Mouse (Mus musculus) kidney, postnatal 25 days (tissue): ENCODE results near the gene Cdc20b.
A peak's percentile ranks its signal among the peaks of the same experiment; 100 is the strongest.
"Not testable (repeated sequence)": the region's sequence is repeated elsewhere in the genome, so short reads cannot be mapped to it uniquely, and the experiment has no call there.

ENCODE experiments used
- DNase-seq, 2 experiments: peaks; one replicate each; pipeline ENCODE4 v3.0.0; 2021; ENCODE audit warnings: mixed read lengths in 2 of 2

Cdc20b gene

DNA sequence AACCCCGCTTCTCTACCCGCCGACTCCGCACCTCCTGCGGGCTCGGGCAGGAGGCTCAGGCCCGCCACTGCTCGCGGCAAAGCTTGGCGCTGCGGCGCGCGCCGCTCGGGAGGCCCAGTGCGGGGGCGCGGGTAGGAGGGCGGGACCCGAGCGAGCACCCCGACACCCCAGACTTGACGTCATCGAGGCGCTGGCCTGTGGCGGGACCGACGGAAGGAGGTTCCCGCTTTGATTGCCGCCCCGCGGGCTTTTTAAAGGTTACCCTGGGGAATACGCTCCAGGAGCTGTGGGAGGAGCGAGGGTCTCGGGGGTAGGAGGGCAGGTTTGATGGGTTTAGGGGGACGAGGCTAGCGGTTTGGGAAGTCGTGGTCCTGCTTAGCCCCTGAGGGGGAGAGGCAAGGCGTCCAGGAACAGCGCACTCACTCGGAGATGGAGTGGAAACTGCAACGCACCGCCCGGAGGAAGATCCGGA is at the start of gene Cdc20b:
Gene Cdc20b, plus strand, starts transcription at position 162 of the 472 bp plus-strand sequence.
- peak; percentile 42 to 64 for DNase-seq

DNA sequence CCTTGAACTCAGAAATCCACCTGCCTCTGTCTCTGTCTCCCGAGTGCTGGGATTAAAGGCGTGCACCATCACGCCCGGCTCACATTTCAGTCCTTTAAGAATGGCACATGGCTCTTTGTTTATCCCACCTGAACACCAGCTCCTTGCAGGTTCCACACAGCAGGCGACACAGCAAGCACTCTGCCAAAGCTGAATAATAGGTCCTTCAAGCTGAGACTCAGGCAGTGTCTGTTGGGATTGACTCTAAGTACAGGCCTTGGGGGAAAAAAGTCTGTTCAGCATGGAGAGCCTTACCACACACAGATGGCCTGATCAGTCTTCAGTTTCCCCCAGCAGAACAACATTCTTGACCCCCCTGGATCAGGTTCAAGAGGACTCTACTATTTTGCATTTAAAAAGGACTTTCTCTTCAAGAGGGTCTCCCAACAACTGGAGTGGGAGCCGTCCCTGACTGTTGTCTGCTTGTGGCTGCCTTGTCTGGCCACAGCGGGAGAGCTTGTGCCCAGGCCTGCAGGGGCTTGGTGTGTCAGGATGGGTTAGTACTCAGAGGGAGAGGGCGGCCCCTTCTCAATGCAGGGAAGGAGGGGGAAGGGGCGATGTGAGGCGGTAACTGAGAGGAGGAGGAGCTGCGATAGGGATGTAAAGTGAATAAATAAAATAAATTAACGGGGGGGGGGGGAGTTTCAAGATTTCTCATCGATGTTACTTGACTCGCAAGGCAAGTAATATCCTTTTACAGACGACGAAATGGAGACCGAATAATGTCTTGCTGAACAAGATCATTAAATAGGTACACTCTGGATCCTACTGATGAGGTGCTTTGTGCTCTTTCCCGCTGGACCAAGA is 49.1 kb upstream of the Cdc20b start:
- DNase-seq, result no peak

DNA sequence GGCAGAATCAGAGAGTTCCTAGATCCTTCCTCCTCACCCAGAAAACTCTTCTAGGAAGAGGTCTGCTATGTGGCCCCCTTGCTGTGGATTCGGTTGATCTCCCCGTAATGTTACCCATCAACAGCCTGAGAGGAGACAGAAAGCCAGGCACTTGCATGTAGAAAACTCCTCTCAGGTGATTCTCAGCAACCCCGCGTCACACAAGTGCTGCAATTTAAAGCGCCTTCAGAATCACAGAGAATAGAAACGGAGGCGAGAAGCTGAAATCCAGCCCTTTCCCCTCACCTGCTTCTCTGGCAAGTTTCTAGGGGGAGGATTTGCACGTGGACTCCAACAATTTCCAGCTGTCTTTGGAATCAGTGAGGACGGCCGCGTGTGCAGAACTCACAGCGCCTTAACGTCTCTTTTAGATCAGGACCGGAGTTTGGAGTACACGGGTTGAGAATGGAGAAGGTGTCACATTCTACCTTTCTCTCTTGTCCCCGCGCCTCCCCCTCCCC is 48.4 kb upstream of the Cdc20b start:
- DNase-seq, result no peak

DNA sequence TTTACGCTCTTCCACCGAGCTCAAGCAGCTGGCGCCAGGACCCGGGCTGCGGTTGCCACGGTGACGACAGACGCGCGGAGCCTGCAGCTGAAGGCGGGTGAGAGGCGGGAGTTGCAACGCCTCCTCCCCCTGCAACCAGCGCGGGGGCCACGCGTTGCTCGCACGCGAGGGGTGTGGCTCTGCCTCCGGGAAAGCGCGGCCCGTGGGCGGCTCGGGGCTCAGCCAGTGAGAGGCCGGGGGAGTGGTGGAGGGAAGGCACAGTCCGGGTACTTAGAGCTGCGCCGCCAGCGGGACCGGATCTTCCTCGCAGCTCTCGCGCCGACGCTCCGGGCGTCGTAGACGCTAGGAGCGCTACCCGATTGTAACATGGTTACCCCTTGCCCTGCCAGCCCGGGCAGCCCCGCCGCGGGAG is 47.4 kb upstream of the Cdc20b start, which contains the start of gene Ccno:
Gene Ccno, plus strand, starts transcription at position 271 of the 412 bp plus-strand sequence.
- peak; percentile 94 to 98 for DNase-seq

DNA sequence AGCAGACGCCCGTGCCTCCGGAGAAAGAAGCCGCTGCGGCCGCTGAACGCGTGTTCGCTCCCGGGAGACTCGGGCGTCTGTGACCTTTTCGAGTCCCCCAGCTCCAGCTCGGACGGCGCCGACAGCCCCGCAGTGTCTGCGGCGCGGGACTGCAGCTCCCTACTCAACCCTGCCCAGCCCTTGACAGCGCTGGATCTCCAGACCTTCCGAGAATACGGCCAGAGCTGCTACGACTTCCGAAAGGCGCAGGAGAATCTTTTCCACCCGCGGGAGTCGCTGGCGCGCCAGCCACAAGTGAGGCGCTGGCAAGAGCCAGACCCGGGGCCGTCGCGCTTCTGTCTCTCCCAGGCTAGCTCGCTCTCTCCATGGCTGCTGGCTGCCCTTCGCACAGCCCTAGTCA is 46.9 kb upstream of the Cdc20b start:
- DNase-seq, result peak in 1 of 2 experiments; percentile 21

DNA sequence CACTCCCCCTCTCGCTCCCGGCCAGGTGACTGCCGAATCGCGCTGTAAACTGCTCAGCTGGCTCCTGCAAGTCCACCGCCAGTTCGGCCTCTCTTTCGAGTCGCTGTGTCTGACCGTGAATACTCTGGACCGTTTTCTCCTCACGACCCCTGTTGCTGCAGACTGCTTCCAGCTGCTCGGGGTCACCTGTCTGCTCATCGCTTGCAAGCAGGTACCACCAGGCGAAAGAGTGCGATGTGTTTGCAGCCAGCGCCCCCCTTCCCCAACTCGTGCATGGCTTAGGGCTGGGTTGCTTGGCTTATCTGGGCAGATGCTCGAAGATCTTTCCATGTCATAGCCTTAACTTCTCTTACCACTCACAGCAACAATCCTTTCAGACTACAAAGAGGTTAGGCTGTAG is 46.0 kb upstream of the Cdc20b start:
- peak in 1 of 2 experiments; percentile 39 for DNase-seq

DNA sequence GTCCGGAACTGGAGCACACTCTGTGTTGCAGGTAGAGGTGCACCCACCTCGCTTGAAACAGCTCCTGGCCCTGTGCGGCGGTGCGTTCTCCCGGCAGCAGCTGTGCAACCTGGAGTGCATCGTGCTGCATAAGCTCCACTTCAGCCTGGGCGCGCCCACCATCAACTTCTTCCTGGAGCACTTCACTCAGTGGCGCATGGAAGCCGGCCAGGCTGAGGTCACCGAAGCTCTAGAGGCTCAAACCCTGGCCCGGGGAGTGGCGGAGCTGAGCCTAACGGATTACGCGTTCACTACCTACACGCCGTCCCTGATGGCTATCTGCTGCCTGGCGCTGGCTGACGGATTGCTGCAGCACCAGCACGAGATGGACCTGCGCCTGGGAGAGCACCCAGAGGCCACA is 45.4 kb upstream of the Cdc20b start:
- DNase-seq, result no peak

DNA sequence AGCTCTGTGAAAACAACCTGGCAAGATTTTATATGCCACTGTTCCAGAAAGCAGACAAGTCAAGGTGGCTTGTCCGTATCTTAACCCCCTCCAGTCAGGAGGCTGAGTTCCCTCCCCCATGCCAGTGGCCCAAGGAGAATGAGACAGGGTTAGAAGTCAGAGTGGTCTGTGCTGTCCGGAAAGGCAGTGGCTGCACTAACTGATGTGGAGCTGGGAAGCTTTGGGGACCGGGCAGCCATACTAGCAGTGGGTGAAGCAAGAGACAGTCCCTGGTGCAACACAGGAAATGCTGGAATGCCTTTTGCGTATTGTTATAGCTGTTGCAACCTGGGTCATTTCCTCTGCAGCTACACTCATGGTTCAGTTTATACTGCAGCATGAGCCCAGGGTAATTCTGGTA is 44.6 kb upstream of the Cdc20b start:
- DNase-seq, result no peak

DNA sequence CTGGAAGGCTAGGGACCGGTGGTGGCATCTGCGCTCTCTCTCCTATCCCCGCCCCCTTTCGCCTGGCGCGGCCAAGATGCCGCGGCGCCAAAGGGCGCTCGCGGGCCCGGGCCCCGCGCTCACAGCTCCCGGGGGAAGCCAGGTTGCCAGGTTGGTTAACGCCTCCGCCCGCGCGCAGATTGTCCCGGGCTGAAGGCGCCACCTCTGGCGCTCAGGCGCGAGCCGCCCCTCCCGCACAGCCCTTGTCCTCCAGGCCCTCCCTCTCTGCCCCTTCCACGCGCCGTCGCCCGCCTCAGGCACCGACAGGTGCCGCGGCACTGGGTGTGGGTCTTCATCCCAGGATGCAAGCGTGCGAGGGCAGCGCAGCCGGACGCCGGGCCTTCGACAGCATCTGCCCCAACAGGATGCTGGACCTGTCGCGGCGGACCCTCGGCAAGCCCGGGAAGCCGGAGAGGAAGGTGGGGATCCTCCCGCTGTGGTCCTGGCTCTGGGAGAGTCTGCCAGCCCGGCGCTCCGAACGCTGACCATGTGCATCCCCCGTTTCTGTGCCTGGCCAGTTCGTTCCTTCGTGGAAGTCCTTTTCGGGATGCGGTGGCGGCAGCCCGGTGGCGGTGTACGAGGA is 41.3 kb upstream of the Cdc20b start, which contains the start of gene Mcidas:
Gene Mcidas, plus strand, starts transcription at position 315 of the 622 bp plus-strand sequence.
- DNase-seq, result peak in 1 of 2 experiments; percentile 37

DNA sequence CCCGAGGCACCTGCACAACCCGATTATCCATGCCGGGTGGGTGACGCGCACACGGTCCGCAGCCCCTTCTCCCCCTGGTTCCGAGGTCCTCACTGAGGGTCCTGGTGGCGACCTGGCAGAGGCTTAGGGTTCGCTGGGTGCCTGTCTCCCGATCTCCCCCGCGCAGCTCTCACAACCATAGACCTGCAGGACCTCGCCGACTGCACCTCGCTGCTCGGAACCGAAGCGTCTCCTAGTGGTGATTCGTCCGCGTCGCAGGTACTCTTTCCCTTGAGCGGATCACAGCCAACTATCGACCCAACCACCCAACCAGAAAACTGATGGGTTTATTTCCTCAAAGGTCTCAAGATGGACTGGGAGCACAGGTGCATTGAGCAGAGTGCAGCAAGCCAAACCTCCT is 40.7 kb upstream of the Cdc20b start:
- DNase-seq, result peak; percentile 72 to 74

DNA sequence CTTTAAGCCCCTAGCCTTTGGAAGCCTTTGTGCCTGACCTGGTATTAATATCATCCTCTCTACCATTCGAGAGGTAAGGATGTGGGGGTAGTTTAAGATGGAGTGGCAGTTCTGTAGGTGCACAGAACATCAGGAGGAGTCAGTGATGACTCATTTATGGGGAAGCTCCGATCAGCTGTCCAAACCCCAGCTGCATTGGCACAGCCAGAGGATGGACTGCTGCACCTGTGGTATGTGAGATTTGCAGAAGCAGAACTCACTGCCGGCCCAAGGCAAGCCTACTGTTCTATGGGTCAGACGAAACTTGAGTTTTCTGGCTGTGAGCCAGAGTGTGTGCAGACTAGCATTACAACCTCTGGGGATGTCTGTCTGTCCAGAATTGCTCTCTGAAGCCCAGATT is 38.5 kb upstream of the Cdc20b start:
- no peak for DNase-seq

DNA sequence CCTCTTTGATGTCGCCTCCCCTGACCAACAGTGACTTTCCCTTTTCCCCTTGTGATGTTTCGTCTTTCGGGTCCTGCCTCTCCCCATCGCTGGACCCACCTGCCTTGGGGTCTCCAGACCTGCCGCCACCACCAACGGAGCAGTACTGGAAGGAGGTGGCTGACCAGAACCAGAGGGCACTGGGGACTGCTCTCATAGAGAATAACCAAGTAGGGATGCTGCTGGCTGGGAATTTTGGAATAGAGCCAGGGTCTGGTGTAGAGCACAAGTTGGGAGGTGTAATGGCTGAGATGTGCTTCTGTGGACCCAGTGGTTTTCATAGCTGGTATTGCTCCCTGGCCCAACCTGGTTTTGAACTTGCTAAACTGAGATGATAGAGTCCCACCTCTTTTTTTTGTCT is 37.5 kb upstream of the Cdc20b start:
- no peak for DNase-seq

DNA sequence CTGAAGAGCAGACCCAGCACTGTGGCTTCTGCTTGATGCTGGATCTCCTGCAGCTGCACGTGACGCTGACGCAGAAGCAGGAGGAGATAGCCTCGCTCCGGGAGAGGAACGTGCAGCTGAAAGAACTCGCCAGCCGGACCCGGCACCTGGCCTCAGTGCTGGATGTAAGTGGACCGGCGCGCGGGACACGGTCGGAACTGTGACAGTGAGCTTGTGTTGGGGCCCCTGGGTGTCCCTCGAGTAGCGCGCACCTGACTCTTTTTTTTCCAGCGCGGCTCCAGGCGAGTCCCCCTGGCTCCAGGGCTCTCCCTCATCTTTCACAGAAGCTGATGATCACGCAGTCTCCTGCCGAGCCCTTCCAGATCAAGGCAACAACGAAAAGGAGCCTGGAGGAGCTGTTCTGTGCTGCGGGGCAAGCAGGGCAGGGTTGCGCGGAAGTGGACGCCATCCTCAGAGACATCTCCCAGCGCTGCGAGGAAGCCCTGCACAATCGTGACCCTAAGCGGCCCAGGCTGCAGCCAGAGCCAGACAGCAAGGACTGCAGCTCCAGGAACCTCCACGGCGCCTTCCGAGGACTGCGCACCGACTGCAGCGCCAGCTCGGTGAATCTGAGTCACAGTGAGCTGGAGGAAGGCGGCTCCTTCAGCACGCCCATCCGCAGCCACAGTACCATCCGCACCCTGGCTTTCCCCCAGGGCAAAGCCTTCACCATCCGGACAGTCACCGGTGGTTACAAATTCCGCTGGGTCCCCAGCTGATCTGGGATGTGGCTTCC is 36.3 kb upstream of the Cdc20b start:
- DNase-seq, result peak in 1 of 2 experiments; percentile 44

DNA sequence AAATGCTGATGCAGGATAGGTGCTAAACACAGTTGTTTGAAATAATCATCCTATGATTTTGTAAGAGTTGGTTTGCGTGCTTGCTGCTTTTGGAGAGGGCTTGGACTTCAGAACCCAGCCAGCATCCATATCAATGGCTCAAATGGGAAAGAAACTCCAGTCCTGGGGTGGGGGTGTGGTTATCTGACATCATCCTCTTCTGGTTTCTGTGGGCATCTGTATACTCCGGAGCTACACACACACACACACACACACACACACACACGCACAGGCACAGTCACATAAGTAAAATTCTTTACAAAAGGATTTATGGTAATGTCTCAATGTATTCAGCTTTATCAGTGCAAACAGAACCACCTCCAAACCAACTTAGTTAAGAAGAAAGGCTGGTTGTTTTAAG is 34.8 kb upstream of the Cdc20b start:
- DNase-seq, result no peak

DNA sequence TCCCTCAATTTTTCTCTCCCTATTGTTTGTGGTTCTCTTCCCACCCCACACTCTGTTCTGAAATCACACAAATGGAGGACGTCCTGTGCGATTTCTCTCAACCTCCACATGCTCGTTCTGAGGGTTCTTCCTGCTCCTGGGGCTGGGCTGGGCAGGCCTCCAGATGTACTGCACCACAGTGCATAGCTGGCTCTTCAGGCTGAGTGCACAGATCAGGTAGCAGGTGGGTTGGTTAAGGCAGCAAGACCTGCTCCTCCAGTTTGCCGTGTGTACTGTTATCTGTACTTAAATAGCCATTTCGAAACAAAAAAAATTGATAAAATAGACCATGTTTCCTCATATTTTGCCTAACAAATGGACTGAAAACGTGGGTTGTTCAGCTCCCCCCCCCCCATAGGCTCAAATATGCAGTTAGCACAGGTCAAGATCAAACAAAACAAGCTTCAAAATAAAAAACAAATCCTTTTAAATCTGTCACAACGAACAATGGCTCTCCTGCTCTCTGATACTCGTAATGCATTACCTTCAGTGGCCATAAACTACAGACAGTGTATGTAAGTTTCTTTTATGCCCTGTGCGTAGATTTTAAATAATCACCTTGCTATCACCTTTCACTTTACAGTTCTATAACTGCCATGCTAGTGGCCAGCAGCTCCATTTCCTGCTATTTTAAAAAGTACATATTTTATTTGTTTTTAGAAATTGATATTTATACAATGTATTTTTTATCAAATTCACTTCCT is 34.2 kb upstream of the Cdc20b start:
- no peak for DNase-seq

DNA sequence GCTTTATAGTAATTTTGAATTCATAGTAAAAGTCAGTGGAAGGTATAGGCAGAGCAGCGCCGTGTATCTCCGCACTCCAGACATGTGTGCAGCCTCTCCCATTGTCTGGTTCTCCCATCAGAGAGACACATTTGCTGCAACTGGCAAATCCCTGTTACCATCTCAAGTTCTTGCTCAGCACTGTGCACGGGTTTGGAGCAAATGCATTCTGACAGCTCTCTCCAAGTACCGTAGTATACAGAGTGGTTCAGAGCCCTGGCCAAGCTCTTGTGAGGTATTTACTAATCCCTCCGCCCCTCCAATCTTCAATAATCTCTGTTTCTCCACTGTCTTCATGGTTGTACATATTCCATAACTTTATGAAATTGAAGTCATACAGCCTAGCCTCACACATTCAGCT is 22.2 kb upstream of the Cdc20b start:
- DNase-seq, result no peak

DNA sequence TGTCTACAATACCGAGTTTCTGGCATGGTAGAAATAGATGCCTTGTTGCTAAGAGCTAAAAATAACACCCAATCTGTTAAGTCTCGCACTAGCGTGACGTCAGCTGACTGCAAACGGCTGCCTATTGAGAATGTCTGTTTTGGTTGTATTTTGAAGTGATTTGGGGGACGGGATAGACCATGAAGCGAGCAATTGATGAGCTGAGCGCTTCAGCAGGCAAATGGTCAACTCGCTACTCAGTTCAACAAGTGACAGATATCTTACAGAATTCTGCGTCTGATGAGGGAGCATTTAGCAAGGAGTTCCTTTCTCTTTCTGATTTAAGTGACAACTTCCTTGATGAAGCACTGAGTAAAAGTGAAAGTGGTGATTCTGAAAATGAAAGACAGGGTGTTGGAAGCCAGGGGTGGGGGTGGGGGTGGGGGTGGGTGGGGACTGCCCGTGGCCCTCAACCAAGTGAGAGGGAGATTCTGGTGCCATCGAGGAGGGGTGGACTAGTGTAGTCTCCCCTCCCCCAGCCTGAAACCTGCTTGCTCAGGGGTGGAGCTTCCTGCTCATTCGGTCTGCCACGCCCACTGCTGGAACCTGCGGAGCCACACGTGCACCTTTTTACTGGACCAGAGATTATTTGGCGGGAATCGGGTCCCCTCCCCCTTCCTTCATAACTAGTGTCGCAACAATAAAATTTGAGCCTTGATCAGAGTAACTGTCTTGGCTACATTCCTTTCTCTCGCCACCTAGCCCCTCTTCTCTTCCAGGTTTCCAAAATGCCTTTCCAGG is 21.5 kb upstream of the Cdc20b start:
- not testable (repeated sequence) for DNase-seq

DNA sequence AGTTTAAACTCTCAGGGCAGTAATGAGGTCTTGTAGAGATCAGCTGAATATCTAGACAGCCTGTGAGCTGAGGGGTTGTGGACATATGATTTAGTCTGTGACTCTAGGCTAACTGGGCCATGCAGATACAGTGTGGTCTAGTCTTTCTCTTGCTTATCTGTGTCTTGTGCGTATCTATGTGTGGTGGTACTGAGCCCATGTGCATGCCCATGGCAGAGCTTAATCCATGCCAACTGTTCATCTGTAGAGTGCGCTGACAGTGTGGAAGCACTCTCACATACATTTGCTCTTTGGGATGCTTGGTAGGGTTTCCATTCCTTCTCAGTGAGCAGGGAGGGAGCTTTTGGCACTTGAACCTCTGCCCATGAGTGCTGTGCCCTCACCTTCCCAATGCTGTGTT is 13.4 kb upstream of the Cdc20b start:
- DNase-seq, result no peak

DNA sequence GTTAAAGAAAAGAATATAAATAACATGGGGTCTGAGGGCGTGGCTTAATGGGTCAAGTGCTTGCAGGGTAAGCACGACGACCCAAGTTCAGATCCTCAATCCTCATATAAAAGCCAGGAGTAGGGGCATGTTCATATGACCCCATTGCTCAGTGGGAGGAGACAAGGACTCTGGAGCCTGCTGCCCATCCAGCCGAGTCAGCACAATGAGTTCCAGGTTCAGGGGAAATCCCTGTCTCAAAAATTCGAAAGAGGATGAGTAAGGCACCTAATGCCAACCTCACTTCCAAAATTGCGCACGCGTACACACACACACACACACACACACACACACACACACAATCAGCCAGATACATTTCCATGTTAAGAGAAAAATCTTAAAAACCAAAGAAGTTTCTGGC is 12.4 kb upstream of the Cdc20b start:
- DNase-seq, result no peak

DNA sequence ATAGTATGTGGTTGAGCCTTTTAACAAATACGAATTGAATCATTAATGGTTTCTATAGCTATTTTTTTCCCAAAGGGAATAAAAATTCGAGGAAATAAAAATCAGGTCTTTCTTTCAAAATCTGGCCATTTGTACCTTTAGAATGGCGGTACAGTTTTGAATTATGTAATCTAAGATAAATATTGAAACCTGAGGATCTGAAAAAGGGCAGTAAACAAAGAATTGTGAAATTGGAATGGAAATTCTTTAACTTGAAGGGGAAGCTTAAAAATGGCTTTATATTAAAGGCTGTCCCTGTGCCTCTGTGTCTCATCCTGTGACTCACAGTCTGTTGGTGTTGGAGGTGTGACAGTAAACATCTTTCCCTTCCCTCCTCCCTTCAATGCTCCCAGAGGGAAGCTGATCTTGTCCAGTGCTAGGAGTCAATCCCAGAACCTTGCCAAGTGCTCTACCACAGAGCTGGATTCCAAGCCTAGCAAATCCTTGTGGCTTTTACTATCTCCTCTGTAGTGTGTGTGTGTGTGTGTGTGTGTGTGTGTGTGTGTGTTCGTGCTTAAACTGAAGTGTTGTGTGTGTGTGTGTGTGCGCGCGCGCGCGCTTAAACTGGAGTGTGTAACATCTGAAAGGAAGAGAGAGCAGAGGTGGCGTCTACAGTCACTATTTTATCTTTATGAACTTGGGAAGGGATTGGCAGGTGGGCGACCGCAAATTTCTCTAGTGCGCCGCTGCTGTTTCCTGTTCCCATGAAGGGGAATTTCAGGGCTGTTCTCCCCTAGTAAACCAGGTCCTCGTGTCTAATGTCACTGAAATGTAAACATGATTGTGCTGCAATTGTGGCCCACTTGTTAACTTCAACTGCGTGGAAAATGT is 11.4 kb upstream of the Cdc20b start:
- no peak for DNase-seq
